Mouse (Mus musculus) neural tube, embryonic 12.5 days (tissue): Measurements from ENCODE around the gene Gm8909. TPM values are rescaled to one million over a fixed set of nuclear protein-coding genes. Genes with fewer than 3 reads are reported as not detected.
"Not testable (repeated sequence)": the region's sequence is repeated elsewhere in the genome, so short reads cannot be mapped to it uniquely, and the experiment has no call there.

Experiments used
- ATAC-seq: fragments of 200-750 bp; cut with Nextera tagmentation; 2 replicates; pipeline ENCODE4 v1.8.0; 2017; ENCODE audit warnings: low read depth, mild to moderate bottlenecking, moderate TSS enrichment, moderate library complexity; ENCODE audit not compliant: low FRiP score
- H3K27ac ChIP-seq: fragments of 300-500 bp; sonication (generic); 2 replicates; pipeline ENCODE4 v1.5.1; 2016
- H3K27me3 ChIP-seq: fragments of 300-500 bp; sonication (generic); replicated peaks from 2 replicates; pipeline ENCODE4 v1.6.1; 2016; ENCODE audit warnings: mild to moderate bottlenecking
- H3K36me3 ChIP-seq: fragments of 300-500 bp; sonication (generic); 2 replicates; pipeline ENCODE4 v1.6.1; 2016; ENCODE audit warnings: mild to moderate bottlenecking
- H3K4me1 ChIP-seq: fragments of 300-500 bp; sonication (generic); 2 replicates; pipeline ENCODE4 v1.6.1; 2016
- H3K4me2 ChIP-seq: fragments of 300-500 bp; sonication (generic); replicated peaks from 2 replicates; pipeline ENCODE4 v1.6.1; 2016; ENCODE audit warnings: mild to moderate bottlenecking
- H3K4me3 ChIP-seq: fragments of 300-500 bp; sonication (generic); 2 replicates; pipeline ENCODE4 v1.5.1; 2016
- H3K9ac ChIP-seq: fragments of 300-500 bp; sonication (generic); 2 replicates; pipeline ENCODE4 v1.6.1; 2016; ENCODE audit warnings: mild to moderate bottlenecking
- H3K9me3 ChIP-seq: fragments of 300-500 bp; sonication (generic); 2 replicates; pipeline ENCODE4 v1.6.1; 2016; ENCODE audit warnings: mild to moderate bottlenecking
- WGBS: fragments of 180-500 bp; shearing (Covaris S2); methylation state at CpG from one replicate; pipeline ENCODE4 v1.1.7; 2016; 5-methylcytosine and 5-hydroxymethylcytosine counted together
- polyA plus RNA-seq: library from polyadenylated mRNA; unstranded; fragments of >200 nt; fragmentation: Nextera tagmentation; extraction: Ambion mirVana; gene quantifications from 2 replicates; pipeline ENCODE4 v1.2.1, GENCODE M21; 2016

Gm8909 gene
- polyA plus RNA-seq, 1 experiment from 2014 or later, result 0.25 TPM

DNA sequence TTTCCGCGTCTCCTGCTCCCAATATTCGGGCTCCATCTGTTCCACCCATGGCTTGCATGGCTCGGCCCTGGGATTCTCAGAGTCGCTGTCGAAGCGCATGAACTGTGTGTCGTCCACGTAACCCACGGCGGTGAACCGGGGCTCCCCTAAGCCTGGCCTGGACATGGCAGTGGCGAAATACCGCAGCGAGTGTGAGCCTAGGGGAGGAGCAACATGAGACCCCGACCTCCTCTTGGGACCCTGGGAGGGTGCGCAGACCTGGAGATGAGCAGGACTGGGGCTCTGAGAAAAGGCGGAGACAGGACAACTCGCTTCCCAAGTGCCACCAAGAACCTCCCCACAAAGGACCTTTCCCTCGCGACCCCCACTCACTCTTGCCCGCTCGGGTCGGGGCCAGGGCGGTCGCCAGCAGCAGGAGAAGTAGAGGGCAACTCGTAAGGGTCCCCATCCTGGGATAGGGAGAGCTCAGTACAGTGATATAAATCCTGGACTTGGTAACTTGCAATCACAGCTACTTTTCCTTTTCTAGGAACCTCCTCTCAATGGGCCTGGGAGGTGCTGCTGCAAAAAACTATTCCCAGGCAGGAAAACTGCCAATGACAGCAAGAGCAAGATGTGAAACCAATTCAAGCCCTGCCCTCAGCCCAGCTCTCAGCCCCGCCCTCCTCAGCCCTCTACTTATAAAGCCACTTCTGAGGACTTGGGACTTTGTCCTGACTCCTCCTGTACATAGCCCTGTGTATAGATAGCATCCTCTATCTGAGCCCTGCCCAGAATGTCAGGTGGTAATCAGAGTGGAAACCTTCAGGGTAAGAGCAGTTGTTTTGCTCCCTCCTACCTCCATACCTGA is 39.1 kb downstream of the Gm8909 start, which contains the start of gene Gm7030:
Gene Gm7030 (minus strand): TSS at position 458 of the 850 bp plus-strand sequence.
- 21% methylated on average over 26 of the region's 28 CpGs for WGBS
- not testable (repeated sequence) for H3K4me1 ChIP-seq, H3K27ac ChIP-seq, ATAC-seq, H3K4me2 ChIP-seq, H3K27me3 ChIP-seq, H3K4me3 ChIP-seq, H3K9me3 ChIP-seq, H3K36me3 ChIP-seq, H3K9ac ChIP-seq

DNA sequence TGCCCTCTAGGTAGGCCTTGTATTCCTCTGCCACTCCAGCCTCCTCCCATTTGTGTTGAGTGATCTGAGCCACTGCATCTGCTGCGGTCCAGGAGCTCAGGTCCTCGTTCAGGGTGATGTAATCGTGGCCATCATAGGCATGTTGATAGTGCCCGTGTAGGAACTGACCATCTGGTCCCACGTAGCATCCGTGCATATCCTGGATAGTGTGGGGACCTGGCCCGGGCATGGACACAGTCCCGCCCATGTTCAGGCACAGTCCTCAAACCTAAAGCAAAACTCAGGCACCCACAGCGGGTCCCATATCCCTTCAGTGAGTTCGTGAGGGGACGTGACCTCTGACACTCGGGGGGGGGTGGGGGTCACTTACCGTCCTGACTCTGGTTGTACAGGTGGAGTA is 39.8 kb downstream of the Gm8909 start:
- not testable (repeated sequence) for H3K4me3 ChIP-seq, H3K27me3 ChIP-seq, H3K4me1 ChIP-seq, H3K9me3 ChIP-seq, ATAC-seq, H3K4me2 ChIP-seq, H3K9ac ChIP-seq, H3K36me3 ChIP-seq, H3K27ac ChIP-seq
- 65% methylated on average over 12 of the region's 13 CpGs for WGBS

DNA sequence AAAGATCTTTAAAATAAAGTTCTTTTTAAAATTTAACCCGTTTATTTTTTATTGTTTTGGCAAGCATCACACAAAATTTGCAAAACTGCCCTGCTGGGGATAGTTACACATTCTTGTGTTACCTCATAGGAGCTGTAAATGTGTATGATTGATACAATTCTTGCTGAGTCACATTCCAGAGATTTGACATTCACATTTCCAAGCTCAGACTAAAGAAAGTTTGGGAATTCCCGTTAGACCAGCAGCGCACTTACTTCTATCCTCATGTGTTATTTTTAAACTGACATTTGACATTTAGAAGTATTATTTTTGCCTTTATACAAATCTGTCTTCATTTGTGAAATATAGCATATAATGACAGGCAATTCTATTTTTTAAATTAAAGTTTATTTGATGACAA is 44.2 kb downstream of the Gm8909 start:
- 75% methylated on average over 3 of the region's 3 CpGs for WGBS
- not testable (repeated sequence) for H3K4me2 ChIP-seq, H3K9me3 ChIP-seq, H3K4me1 ChIP-seq, H3K4me3 ChIP-seq, H3K36me3 ChIP-seq, H3K27ac ChIP-seq, H3K9ac ChIP-seq, ATAC-seq
- H3K27me3 ChIP-seq, result peaks cover 33% of the 10 kb centered on the region

DNA sequence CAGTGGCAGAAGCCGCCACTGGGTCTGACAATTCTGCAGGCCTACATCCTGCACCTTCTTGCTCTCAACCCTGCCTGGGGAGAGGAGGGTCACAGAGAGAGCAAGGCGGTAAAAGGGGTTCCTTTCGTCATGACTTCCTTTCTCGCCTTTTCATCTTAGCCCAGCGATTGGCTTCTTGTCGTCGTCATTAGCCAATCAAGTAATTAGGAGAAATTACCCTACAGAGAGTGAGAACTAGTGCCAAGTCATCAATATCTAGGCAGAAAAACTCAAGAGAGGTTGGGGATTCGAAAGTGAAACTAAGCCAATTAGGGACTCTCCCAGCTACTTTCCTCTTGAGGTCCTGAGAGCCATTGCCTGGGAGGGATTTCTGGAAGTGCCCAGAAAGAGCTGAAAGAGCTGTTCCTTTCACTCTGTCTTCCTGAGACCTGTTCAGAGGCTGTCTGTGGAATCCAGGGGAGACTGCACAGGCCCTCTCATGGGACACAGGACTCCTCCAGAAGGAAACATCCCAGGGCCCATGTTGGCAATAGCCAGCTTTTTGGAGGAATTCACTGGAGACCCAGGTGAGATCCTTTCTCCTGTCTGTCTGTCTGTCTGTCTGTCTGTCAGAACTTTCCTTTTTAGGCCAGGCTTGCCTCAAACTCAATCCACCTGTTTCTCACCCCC is 46.9 kb downstream of the Gm8909 start, which contains the start of gene Gm19684:
Gene Gm19684 (plus strand): TSS at position 327 of the 669 bp plus-strand sequence.
- H3K4me2 ChIP-seq, result peak within 1 kb of the TSS; percentile 36
- H3K27me3 ChIP-seq, result peaks cover 37% of the 10 kb centered on the region
- H3K27ac ChIP-seq, H3K4me3 ChIP-seq, H3K36me3 ChIP-seq, H3K4me1 ChIP-seq, H3K9ac ChIP-seq, H3K9me3 ChIP-seq, ATAC-seq: not testable (repeated sequence)
- WGBS, result 4% methylated on average over 8 of the region's 8 CpGs

DNA sequence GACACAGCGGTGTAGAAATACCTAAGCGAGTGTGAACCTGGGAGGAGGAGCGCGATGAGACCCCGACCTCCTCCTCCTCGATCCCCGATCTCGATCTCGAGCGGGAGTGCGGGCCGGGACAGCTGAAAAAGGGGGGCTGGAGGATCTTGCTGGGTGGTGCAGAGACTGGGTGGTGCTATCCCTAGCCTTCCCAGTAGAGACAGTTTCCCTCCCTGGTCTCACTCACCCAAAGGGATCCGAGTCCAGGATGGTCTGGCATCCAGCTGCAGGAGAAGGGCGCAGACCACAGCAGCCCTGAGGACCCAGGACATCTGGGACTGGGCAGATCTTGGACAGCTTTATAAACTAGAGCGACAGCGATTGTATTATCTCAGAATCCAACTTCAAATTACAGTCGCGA is 47.5 kb downstream of the Gm8909 start:
- Histone ChIP-seq H3K27me3 (peaks cover 37% of the 10 kb centered on the region), H3K4me2 (peak overlapping the region; percentile 36)
- not testable (repeated sequence) for H3K4me1 ChIP-seq, H3K9ac ChIP-seq, H3K27ac ChIP-seq, ATAC-seq, H3K9me3 ChIP-seq, H3K4me3 ChIP-seq, H3K36me3 ChIP-seq
- 31% methylated on average over 18 of the region's 18 CpGs for WGBS

DNA sequence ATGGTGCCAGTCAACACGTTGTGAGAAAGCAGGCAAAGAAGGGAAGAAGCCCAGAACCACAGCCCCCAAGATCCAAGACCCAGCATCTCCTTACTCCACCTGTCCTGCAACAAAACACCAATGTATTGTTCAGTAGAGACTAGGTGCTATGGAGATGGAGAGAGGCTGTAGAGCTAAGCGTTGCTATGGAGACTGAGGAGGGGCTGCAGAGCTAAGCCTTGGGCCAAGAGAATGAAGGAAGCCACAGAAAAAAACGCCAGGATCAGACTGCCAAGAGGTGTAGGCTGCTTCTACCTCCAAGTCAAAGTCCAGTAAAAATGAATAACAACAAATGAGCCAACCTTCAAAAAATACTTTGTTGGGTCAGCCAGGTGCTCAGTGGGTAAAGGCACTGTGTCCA is 51.8 kb downstream of the Gm8909 start:
- WGBS, result 19% methylated on average over 3 of the region's 3 CpGs

More for the DNA sequence above, 51.8 kb downstream of the Gm8909 start:
- H3K27me3 ChIP-seq, result peaks cover 29% of the 10 kb centered on the region
- H3K4me1 ChIP-seq, H3K36me3 ChIP-seq, H3K4me2 ChIP-seq, H3K27ac ChIP-seq, H3K4me3 ChIP-seq, ATAC-seq, H3K9me3 ChIP-seq, H3K9ac ChIP-seq: not testable (repeated sequence)

Other genes starting within 250 kb of the Gm8909 start
- 105 and 112 TPM in 2 replicates for gene Abcf1, start 198.8 kb downstream of the Gm8909 start, polyA plus RNA-seq
- gene Gnl1, start 188.7 kb downstream of the Gm8909 start, polyA plus RNA-seq, result 53.3 and 53.5 TPM in 2 replicates
- gene Prr3, start 188.3 kb downstream of the Gm8909 start, polyA plus RNA-seq, result 50.9 and 56.1 TPM in 2 replicates
- gene H2-T24, start 148.0 kb downstream of the Gm8909 start, polyA plus RNA-seq, result 4.5 and 5.2 TPM in 2 replicates
- 3.6 and 4.0 TPM in 2 replicates for gene H2-T23, start 135.7 kb downstream of the Gm8909 start, polyA plus RNA-seq
- 7.4 and 7.7 TPM in 2 replicates for gene H2-T22, start 125.8 kb downstream of the Gm8909 start, polyA plus RNA-seq
- gene Gm6034, start 125.6 kb downstream of the Gm8909 start, polyA plus RNA-seq, result not detected in 2 replicates
- not detected in 2 replicates for gene Gm11127, start 110.2 kb downstream of the Gm8909 start, polyA plus RNA-seq
- gene Gm19684, start 46.9 kb downstream of the Gm8909 start, polyA plus RNA-seq, result not detected in 2 replicates
- gene Gm7030, start 39.1 kb downstream of the Gm8909 start, polyA plus RNA-seq, result not detected in 2 replicates
- not detected in 2 replicates for gene H2-T3, start 21.8 kb upstream of the Gm8909 start, polyA plus RNA-seq
- 84.2 and 94.0 TPM in 2 replicates for gene Rpp21, start 89.5 kb upstream of the Gm8909 start, polyA plus RNA-seq
- gene Trim39, start 103.7 kb upstream of the Gm8909 start, polyA plus RNA-seq, result 25.4 and 27.5 TPM in 2 replicates
- gene H2-M10.2, start 118.0 kb upstream of the Gm8909 start, polyA plus RNA-seq, result not detected in 2 replicates
- gene H2-M10.1, start 157.6 kb upstream of the Gm8909 start, polyA plus RNA-seq, result not detected in 2 replicates
- gene H2-M10.3, start 199.9 kb upstream of the Gm8909 start, polyA plus RNA-seq, result not detected in 2 replicates